Mouse (Mus musculus): ENCODE measurements around the gene Fam170b. TPM values are rescaled to one million over a fixed set of nuclear protein-coding genes. Genes with fewer than 3 reads are reported as not detected.

Gene Fam170b
- polyA plus RNA-seq, 1 experiment from 2014 or later = 0.10 TPM

GRCm38 (mm10) chr14:32824267-32825150 lies 9.3 kb upstream of the Fam170b start:
- ATAC-seq = no peak
- no peak overlapping the region for H3K4me3 ChIP-seq (ENCODE audit: low read length)
- peak overlapping the region; percentile 59; the same call in 1 of the 2 replicates for H3K27ac ChIP-seq (ENCODE audit: low read length)
- no peaks in the 10 kb centered on the region for H3K9me3 ChIP-seq (ENCODE audit: control insufficient read depth, low read length)
- no peak overlapping the region for H3K4me2 ChIP-seq (ENCODE audit: low read depth, low read length)
- H3K9ac ChIP-seq (ENCODE audit: low read depth, low read length) = no peak overlapping the region
- 37% methylated on average over 14 of the region's 14 CpGs for WGBS
- H3K4me1 ChIP-seq (ENCODE audit: control insufficient read depth, insufficient read depth, low read length) = peaks cover 37% of the 10 kb centered on the region
- H3K27me3 ChIP-seq (replicated peaks; ENCODE audit: control insufficient read depth, insufficient read depth, low read length) = no peaks in the 10 kb centered on the region
- no peaks in the 10 kb centered on the region for H3K36me3 ChIP-seq (ENCODE audit: control insufficient read depth, insufficient read depth, low read length)

- peak overlapping the region; percentile 28 for H3K4me2 ChIP-seq (ENCODE audit: low read depth, low read length)
- peak overlapping the region; percentile 59 for H3K27ac ChIP-seq (ENCODE audit: low read length)
- peak; percentile 85 for ATAC-seq
- H3K4me3 ChIP-seq (ENCODE audit: low read length) = no peak overlapping the region
- no peaks in the 10 kb centered on the region for H3K36me3 ChIP-seq (ENCODE audit: control insufficient read depth, insufficient read depth, low read length)
- no peaks in the 10 kb centered on the region for H3K9me3 ChIP-seq (ENCODE audit: control insufficient read depth, low read length)
- H3K4me1 ChIP-seq (ENCODE audit: control insufficient read depth, insufficient read depth, low read length) = peaks cover 37% of the 10 kb centered on the region
- WGBS = 7% methylated on average over 11 of the region's 11 CpGs
- no peaks in the 10 kb centered on the region for H3K27me3 ChIP-seq (replicated peaks; ENCODE audit: control insufficient read depth, insufficient read depth, low read length)
- no peak overlapping the region for H3K9ac ChIP-seq (ENCODE audit: low read depth, low read length)
Measured at GRCm38 (mm10) chr14:32825426-32826032, 8.2 kb upstream of the Fam170b start.

DNA sequence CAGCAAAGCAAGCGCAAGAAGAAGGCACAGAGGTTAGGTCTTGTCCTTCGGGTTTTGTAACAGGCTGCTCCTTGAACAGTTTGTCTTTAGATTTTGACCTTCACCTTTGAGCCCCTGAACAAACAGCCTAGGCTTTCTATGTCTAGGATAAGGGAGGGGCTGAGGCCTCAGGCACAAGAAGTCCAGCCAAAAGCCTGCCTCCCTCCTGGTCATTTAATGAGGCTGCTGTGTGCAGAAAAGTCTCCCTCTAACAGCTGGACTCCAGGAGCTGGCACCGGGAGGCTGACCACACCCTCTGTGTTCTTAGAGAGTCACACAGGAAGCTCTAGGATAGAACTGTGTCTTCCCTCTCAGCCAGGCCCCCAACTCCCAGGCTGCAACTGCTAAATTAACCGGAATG lies 6.6 kb upstream of the Fam170b start:
- Histone ChIP-seq H3K36me3 (ENCODE audit: control insufficient read depth, insufficient read depth, low read length) (no peaks in the 10 kb centered on the region), H3K27ac (ENCODE audit: low read length) (peak overlapping the region; percentile 76), H3K9ac (ENCODE audit: low read depth, low read length) (no peak overlapping the region), H3K9me3 (ENCODE audit: control insufficient read depth, low read length) (no peaks in the 10 kb centered on the region), H3K4me2 (ENCODE audit: low read depth, low read length) (no peak overlapping the region), H3K27me3 (replicated peaks; ENCODE audit: control insufficient read depth, insufficient read depth, low read length) (no peaks in the 10 kb centered on the region), H3K4me3 (ENCODE audit: low read length) (no peak overlapping the region), H3K4me1 (ENCODE audit: control insufficient read depth, insufficient read depth, low read length) (peaks cover 37% of the 10 kb centered on the region)
- ATAC-seq = 0 out of 2 replicates have a peak, but pooled peaks have one; percentile 13
- 45% methylated on average over 4 of the region's 4 CpGs for WGBS

DNA sequence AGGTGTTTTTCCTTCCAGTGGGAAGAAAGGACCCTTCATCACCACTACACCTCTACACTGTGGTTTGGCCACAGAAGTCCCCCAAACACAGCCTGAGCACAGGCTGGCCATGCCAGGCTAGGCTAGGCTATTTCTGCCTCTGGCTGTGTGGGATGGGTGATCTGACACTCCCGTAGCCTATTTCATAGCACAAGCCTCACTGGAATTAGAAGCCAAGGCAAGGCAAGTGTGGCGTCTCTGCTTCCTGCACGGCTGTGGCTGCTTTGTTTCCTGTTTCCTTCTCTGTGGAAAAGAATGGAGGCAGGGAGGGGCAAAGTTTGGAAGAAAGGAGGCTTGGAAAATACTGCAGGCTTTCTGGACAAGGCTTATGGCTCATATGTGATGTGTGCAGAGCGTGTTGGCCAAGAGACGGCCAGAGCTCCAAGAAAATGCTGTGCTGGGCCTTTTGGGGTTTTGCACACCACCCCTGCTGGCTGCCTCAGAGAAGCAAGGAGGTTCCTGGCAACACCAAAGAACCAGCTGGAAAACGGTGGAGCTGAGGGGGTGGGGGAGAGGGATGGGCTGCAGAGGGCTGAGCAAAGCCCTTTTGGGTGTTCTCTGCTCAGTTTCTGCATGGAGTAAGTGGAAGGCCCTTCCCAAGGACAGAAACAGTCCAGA lies 5.6 kb upstream of the Fam170b start:
- peak; percentile 36; the same call in 1 of the 2 replicates for ATAC-seq
- 39% methylated on average over 6 of the region's 6 CpGs for WGBS

DNA sequence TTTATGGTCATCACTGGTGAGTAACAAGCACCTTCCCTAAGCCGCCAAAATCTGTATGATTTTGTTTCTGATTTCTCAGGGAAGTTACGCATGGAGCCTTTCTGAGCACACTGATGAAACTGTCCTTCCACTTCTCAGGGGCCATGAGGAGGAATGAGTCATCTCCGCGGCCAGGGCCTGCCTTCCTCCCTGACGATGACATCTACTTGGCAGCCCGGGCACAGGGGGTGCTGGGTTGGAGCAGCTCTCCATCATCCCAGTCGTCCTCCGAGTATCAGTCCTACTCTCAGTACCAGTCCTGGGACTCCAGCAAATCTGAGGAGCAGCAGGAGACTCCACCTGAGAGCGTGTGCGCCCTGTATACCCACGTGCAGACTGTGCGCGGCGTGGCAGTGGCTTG lies 1.4 kb downstream of the Fam170b start:
- Histone ChIP-seq H3K9ac (ENCODE audit: low read depth, low read length) (no peak overlapping the region), H3K27me3 (replicated peaks; ENCODE audit: control insufficient read depth, insufficient read depth, low read length) (no peaks in the 10 kb centered on the region), H3K4me3 (ENCODE audit: low read length) (no peak overlapping the region), H3K4me1 (ENCODE audit: control insufficient read depth, insufficient read depth, low read length) (no peaks in the 10 kb centered on the region), H3K36me3 (ENCODE audit: control insufficient read depth, insufficient read depth, low read length) (no peaks in the 10 kb centered on the region), H3K4me2 (ENCODE audit: low read depth, low read length) (no peak overlapping the region), H3K27ac (ENCODE audit: low read length) (no peak overlapping the region), H3K9me3 (ENCODE audit: control insufficient read depth, low read length) (no peaks in the 10 kb centered on the region)
- ATAC-seq = no peak
- 76% methylated on average over 14 of the region's 14 CpGs for WGBS

More for the DNA sequence above, 5.6 kb upstream of the Fam170b start:
- no peak overlapping the region for H3K4me3 ChIP-seq (ENCODE audit: low read length)
- H3K4me2 ChIP-seq (ENCODE audit: low read depth, low read length) = no peak overlapping the region
- H3K9me3 ChIP-seq (ENCODE audit: control insufficient read depth, low read length) = no peaks in the 10 kb centered on the region
- no peaks in the 10 kb centered on the region for H3K27me3 ChIP-seq (replicated peaks; ENCODE audit: control insufficient read depth, insufficient read depth, low read length)
- H3K4me1 ChIP-seq (ENCODE audit: control insufficient read depth, insufficient read depth, low read length) = peaks cover 37% of the 10 kb centered on the region
- no peaks in the 10 kb centered on the region for H3K36me3 ChIP-seq (ENCODE audit: control insufficient read depth, insufficient read depth, low read length)
- H3K27ac ChIP-seq (ENCODE audit: low read length) = peak overlapping the region; percentile 76
- H3K9ac ChIP-seq (ENCODE audit: low read depth, low read length) = peak overlapping the region; percentile 21; the same call in 1 of the 2 replicates

DNA sequence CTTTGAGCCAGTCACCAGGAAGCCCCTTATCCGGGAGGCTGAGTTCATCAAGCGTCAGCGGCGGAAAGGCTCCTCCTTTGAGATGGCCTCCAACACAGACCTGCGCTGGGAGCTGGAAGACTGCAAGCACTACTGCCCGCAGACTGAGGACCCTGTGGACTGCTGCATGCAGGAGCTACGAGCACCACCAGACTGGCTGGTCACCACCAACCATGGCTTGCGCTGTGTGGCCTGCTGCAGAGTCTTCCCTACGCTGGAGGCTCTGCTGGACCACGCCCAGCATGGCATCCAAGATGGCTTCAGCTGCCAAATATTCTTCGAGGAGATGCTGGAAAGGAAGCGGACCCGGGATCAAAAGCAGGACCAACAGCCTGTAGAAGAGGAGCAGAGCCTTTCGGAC lies 1.8 kb downstream of the Fam170b start:
- ATAC-seq = no peak
- no peak overlapping the region for H3K27ac ChIP-seq (ENCODE audit: low read length)
- no peaks in the 10 kb centered on the region for H3K27me3 ChIP-seq (replicated peaks; ENCODE audit: control insufficient read depth, insufficient read depth, low read length)
- no peaks in the 10 kb centered on the region for H3K36me3 ChIP-seq (ENCODE audit: control insufficient read depth, insufficient read depth, low read length)
- no peak overlapping the region for H3K9ac ChIP-seq (ENCODE audit: low read depth, low read length)
- H3K4me3 ChIP-seq (ENCODE audit: low read length) = no peak overlapping the region
- 88% methylated on average over 14 of the region's 14 CpGs for WGBS
- H3K4me2 ChIP-seq (ENCODE audit: low read depth, low read length) = no peak overlapping the region
- no peaks in the 10 kb centered on the region for H3K4me1 ChIP-seq (ENCODE audit: control insufficient read depth, insufficient read depth, low read length)
- no peaks in the 10 kb centered on the region for H3K9me3 ChIP-seq (ENCODE audit: control insufficient read depth, low read length)

- Histone ChIP-seq H3K27me3 (replicated peaks; ENCODE audit: control insufficient read depth, insufficient read depth, low read length) (no peaks in the 10 kb centered on the region), H3K36me3 (ENCODE audit: control insufficient read depth, insufficient read depth, low read length) (no peaks in the 10 kb centered on the region), H3K4me1 (ENCODE audit: control insufficient read depth, insufficient read depth, low read length) (no peaks in the 10 kb centered on the region), H3K9me3 (ENCODE audit: control insufficient read depth, low read length) (no peaks in the 10 kb centered on the region), H3K9ac (ENCODE audit: low read depth, low read length) (no peak overlapping the region), H3K4me2 (ENCODE audit: low read depth, low read length) (no peak overlapping the region), H3K27ac (ENCODE audit: low read length) (no peak overlapping the region), H3K4me3 (ENCODE audit: low read length) (no peak overlapping the region)
- 93% methylated on average over 11 of the region's 11 CpGs for WGBS
- ATAC-seq = no peak
Measured at GRCm38 (mm10) chr14:32836191-32836590, 2.4 kb downstream of the Fam170b start.

DNA sequence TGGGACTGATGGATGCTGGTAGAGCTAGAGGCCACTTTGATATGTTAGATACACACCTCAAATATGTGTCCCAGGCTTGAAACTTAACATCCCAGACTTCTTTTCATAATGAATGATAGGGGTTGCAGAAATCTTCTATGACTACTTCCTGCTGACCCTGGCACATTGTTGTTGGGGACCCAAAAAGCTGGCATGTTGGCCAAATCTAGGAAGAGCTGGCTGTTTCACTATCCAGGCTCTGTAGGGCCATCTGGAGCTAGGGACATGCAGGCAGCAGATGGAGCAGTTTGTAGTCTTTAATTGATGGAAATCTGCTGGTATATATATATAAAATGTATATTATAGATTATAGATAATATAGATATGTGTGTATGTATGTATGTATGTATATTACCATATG lies 8.3 kb downstream of the Fam170b start:
- Histone ChIP-seq H3K9me3 (ENCODE audit: control insufficient read depth, low read length) (no peaks in the 10 kb centered on the region), H3K9ac (ENCODE audit: low read depth, low read length) (no peak overlapping the region), H3K4me1 (ENCODE audit: control insufficient read depth, insufficient read depth, low read length) (no peaks in the 10 kb centered on the region), H3K4me2 (ENCODE audit: low read depth, low read length) (no peak overlapping the region), H3K36me3 (ENCODE audit: control insufficient read depth, insufficient read depth, low read length) (no peaks in the 10 kb centered on the region), H3K27ac (ENCODE audit: low read length) (no peak overlapping the region), H3K27me3 (replicated peaks; ENCODE audit: control insufficient read depth, insufficient read depth, low read length) (no peaks in the 10 kb centered on the region), H3K4me3 (ENCODE audit: low read length) (no peak overlapping the region)
- ATAC-seq = no peak

DNA sequence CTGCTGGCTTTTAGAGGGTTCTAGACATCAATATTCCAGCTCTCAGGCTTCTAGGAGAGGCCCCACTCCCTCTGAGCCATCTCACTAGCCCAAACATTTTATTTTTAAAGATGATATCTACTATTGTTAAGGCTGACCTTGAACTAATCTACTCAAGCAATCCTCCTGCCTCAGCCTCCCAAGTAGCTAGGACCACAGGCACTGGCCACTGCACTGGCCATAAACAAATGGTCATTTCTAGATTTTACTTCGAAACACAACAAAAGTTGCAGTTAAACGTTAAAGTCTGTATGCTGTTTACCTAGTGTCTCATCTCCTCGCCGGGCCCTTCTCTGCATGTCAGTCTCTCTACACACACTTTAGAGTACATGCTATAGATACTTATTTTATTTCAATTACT lies 20.3 kb downstream of the Fam170b start:
- Histone ChIP-seq H3K9ac (ENCODE audit: low read depth, low read length) (no peak overlapping the region), H3K4me1 (ENCODE audit: control insufficient read depth, insufficient read depth, low read length) (0 out of 2 replicates have a peak, but pooled peaks cover 7% of the 10 kb centered on the region), H3K9me3 (ENCODE audit: control insufficient read depth, low read length) (no peaks in the 10 kb centered on the region), H3K36me3 (ENCODE audit: control insufficient read depth, insufficient read depth, low read length) (no peaks in the 10 kb centered on the region), H3K27me3 (replicated peaks; ENCODE audit: control insufficient read depth, insufficient read depth, low read length) (no peaks in the 10 kb centered on the region), H3K4me3 (ENCODE audit: low read length) (no peak overlapping the region), H3K4me2 (ENCODE audit: low read depth, low read length) (no peak overlapping the region), H3K27ac (ENCODE audit: low read length) (no peak overlapping the region)
- ATAC-seq = no peak
- WGBS = 86% methylated on average over 4 of the region's 4 CpGs
